Mouse (Mus musculus) megakaryocyte-erythroid progenitor cell, adult 5-6 weeks (primary cell): ENCODE measurements around the gene Gm11937. TPM values are rescaled to one million over a fixed set of nuclear protein-coding genes. Genes with fewer than 3 reads are reported as not detected.
"Not testable (repeated sequence)": the region's sequence is repeated elsewhere in the genome, so short reads cannot be mapped to it uniquely, and the experiment has no call there.

ENCODE experiments used
- ATAC-seq: replicated peaks from 2 replicates; pipeline ENCODE4 v1.8.0; 2016; ENCODE audit warnings: mild to moderate bottlenecking, inconsistent platforms; ENCODE audit not compliant: severe bottlenecking, poor library complexity, low FRiP score, low TSS enrichment
- total RNA-seq, 2 experiments: library from RNA; stranded (forward) in 1 of 2; stranded (reverse) in 1 of 2; fragments of 200-1000, 215-1000 nt in 1 of 2; fragments of >200 nt in 1 of 2; fragmentation: Nextera tagmentation in 1 of 2; gene quantifications; 2 replicates each; pipeline ENCODE4 v1.2.3; 2014 to 2017

Gene Gm11937
- not detected in 2 replicates for total RNA-seq (2014; fragmentation: Nextera tagmentation)
- not detected in 2 replicates for total RNA-seq (2017)

GRCm38 (mm10) chr11:99610089-99610488 lies at the start of gene Gm11937:
Gene Gm11937 (minus strand): TSS chr11:99610189.
- ATAC-seq: not testable (repeated sequence)

GRCm38 (mm10) chr11:99659256-99659655 lies 49.3 kb upstream of the Gm11937 start:
- ATAC-seq: no peak

GRCm38 (mm10) chr11:99658467-99659010 lies 48.5 kb upstream of the Gm11937 start, which contains the start of gene Gm11563:
Gene Gm11563 (minus strand): TSS chr11:99658960.
- ATAC-seq: not testable (repeated sequence)

GRCm38 (mm10) chr11:99657051-99657450 lies 47.1 kb upstream of the Gm11937 start:
- no peak for ATAC-seq

- ATAC-seq: no peak
These were observed 40.1 kb upstream of the Gm11937 start, which contains the start of gene Gm11555 for GRCm38 (mm10) chr11:99650136-99650535. Gene Gm11555 (minus strand): TSS chr11:99650236.

- no peak for ATAC-seq
These were observed 36.5 kb upstream of the Gm11937 start for GRCm38 (mm10) chr11:99646444-99646843.

- no peak for ATAC-seq
These were observed 34.4 kb upstream of the Gm11937 start for GRCm38 (mm10) chr11:99644351-99644750.

- not testable (repeated sequence) for ATAC-seq
These were observed 33.7 kb upstream of the Gm11937 start, which contains the start of gene Krtap4-7 for GRCm38 (mm10) chr11:99643635-99644139. Gene Krtap4-7 (minus strand): TSS chr11:99644089.

- ATAC-seq: no peak
These were observed 30.9 kb upstream of the Gm11937 start for GRCm38 (mm10) chr11:99640926-99641325.

GRCm38 (mm10) chr11:99637086-99637485 lies 27.1 kb upstream of the Gm11937 start:
- ATAC-seq: no peak

- no peak for ATAC-seq
These were observed 24.7 kb upstream of the Gm11937 start, which contains the start of gene Krtap4-2 for GRCm38 (mm10) chr11:99634653-99635134. Gene Krtap4-2 (minus strand): TSS chr11:99635084.

- no peak for ATAC-seq
These were observed 23.3 kb upstream of the Gm11937 start for GRCm38 (mm10) chr11:99633293-99633692.

- no peak for ATAC-seq
These were observed 20.9 kb upstream of the Gm11937 start for GRCm38 (mm10) chr11:99630890-99631289.

GRCm38 (mm10) chr11:99628138-99628537 lies 18.1 kb upstream of the Gm11937 start, which contains the start of gene Krtap4-1:
Gene Krtap4-1 (minus strand): TSS chr11:99628238.
- ATAC-seq: no peak

GRCm38 (mm10) chr11:99620335-99620734 lies 10.3 kb upstream of the Gm11937 start, which contains the start of gene Gm11562:
Gene Gm11562 (minus strand): TSS chr11:99620435.
- no peak for ATAC-seq

GRCm38 (mm10) chr11:99614796-99615363 lies 4.9 kb upstream of the Gm11937 start, which contains the start of gene Krtap2-4:
Gene Krtap2-4 (minus strand): TSS chr11:99614846.
- ATAC-seq: no peak

GRCm38 (mm10) chr11:99609126-99609525 lies 863 bp downstream of the Gm11937 start:
- no peak for ATAC-seq

GRCm38 (mm10) chr11:99603208-99603607 lies 6.8 kb downstream of the Gm11937 start, which contains the start of gene Gm11938:
Gene Gm11938 (minus strand): TSS chr11:99603308.
- ATAC-seq: not testable (repeated sequence)

- not testable (repeated sequence) for ATAC-seq
These were observed 12.2 kb downstream of the Gm11937 start, which contains the start of gene Krtap9-3 for GRCm38 (mm10) chr11:99597742-99598141. Gene Krtap9-3 (minus strand): TSS chr11:99598105.

- no peak for ATAC-seq
These were observed 19.0 kb downstream of the Gm11937 start, which contains the start of gene Krtap1-3 for GRCm38 (mm10) chr11:99590981-99591380. Gene Krtap1-3 (minus strand): TSS chr11:99591339.
